Mouse (Mus musculus) intestine, embryonic 15.5 days (tissue): Measurements from ENCODE around the gene Rnf224. TPM values are rescaled to one million over a fixed set of nuclear protein-coding genes. Genes with fewer than 3 reads are reported as not detected.
"Not testable (repeated sequence)": the region's sequence is repeated elsewhere in the genome, so short reads cannot be mapped to it uniquely, and the experiment has no call there.

Experiments
- ATAC-seq: fragments of 200-750 bp; cut with Nextera tagmentation; 2 replicates; pipeline ENCODE4 v1.8.0; 2017; ENCODE audit warnings: moderate TSS enrichment, moderate library complexity
- H3K27ac ChIP-seq: fragments of 300-500 bp; sonication (generic); 2 replicates; pipeline ENCODE4 v1.5.1; 2015; ENCODE audit warnings: mild to moderate bottlenecking, inconsistent platforms
- H3K27me3 ChIP-seq: fragments of 300-500 bp; sonication (generic); replicated peaks from 2 replicates; pipeline ENCODE4 v1.6.1; 2015; ENCODE audit warnings: inconsistent platforms
- H3K36me3 ChIP-seq: fragments of 300-500 bp; sonication (generic); 2 replicates; pipeline ENCODE4 v1.6.1; 2015; ENCODE audit warnings: inconsistent platforms
- H3K4me1 ChIP-seq: fragments of 300-500 bp; sonication (generic); replicated peaks from 2 replicates; pipeline ENCODE4 v1.6.1; 2015; ENCODE audit warnings: inconsistent platforms
- H3K4me2 ChIP-seq: fragments of 300-500 bp; sonication (generic); replicated peaks from 2 replicates; pipeline ENCODE4 v1.6.1; 2015; ENCODE audit warnings: mild to moderate bottlenecking, inconsistent platforms
- H3K4me3 ChIP-seq: fragments of 300-500 bp; sonication (generic); replicated peaks from 2 replicates; pipeline ENCODE4 v1.5.1; 2015; ENCODE audit warnings: inconsistent platforms
- H3K9ac ChIP-seq: fragments of 300-500 bp; sonication (generic); 2 replicates; pipeline ENCODE4 v1.6.1; 2015; ENCODE audit warnings: inconsistent platforms
- H3K9me3 ChIP-seq: fragments of 300-500 bp; sonication (generic); 2 replicates; pipeline ENCODE4 v1.6.1; 2016; ENCODE audit warnings: inconsistent platforms
- WGBS: fragments of 180-500 bp; shearing (Covaris S2); methylation state at CpG from one replicate; pipeline ENCODE4 v1.1.7; 2015; 5-methylcytosine and 5-hydroxymethylcytosine counted together
- polyA plus RNA-seq: library from polyadenylated mRNA; unstranded; fragments of >200 nt; fragmentation: Nextera tagmentation; extraction: Ambion mirVana; gene quantifications from 2 replicates; pipeline ENCODE4 v1.2.1, GENCODE M21; 2015

Rnf224 gene
- polyA plus RNA-seq, 1 experiment from 2014 or later, result 0.14 TPM

- Histone ChIP-seq H3K4me1 (peaks cover 39% of the 10 kb centered on the region), H3K9ac (peak overlapping the region; percentile 81), H3K27me3 (peaks cover 6% of the 10 kb centered on the region), H3K9me3 (no peaks in the 10 kb centered on the region), H3K36me3 (peaks cover 11% of the 10 kb centered on the region; the same call in 1 of the 2 replicates), H3K27ac (peak overlapping the region; percentile 71; the same call in 1 of the 2 replicates), H3K4me3 (peak overlapping the region; percentile 87), H3K4me2 (peak overlapping the region; percentile 97)
- ATAC-seq, result no peak
- WGBS, result 75% methylated on average over 3 of the region's 3 CpGs
Measured at GRCm38 (mm10) chr2:25264851-25265250, 28.3 kb upstream of the Rnf224 start.

DNA sequence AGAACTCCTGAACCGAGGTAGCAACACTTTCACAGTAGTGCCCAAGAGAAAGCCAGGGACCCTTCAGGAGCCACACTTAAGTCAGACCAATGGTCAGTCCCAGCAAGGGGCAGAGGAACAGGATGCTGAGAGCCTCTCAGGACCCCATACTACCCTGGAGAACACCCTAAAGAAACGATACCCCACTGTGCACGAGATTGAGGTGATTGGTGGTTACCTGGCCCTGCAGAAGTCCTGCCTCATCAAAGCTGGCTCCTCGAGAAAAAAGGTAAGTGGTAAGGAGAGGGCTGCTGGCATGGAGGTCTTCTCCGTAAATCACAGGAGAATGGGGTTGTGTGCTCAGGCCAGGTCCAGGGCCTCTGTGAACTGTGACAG lies 27.7 kb upstream of the Rnf224 start:
- peak overlapping the region; percentile 97 for H3K4me2 ChIP-seq
- H3K9me3 ChIP-seq, result no peaks in the 10 kb centered on the region
- peak overlapping the region; percentile 71; the same call in 1 of the 2 replicates for H3K27ac ChIP-seq
- peak overlapping the region; percentile 81; the same call in 1 of the 2 replicates for H3K9ac ChIP-seq
- H3K4me3 ChIP-seq, result peak overlapping the region; percentile 87
- peaks cover 5% of the 10 kb centered on the region; the same call in 1 of the 2 replicates for H3K36me3 ChIP-seq
- H3K4me1 ChIP-seq, result peaks cover 39% of the 10 kb centered on the region
- WGBS, result 68% methylated on average over 5 of the region's 5 CpGs
- peaks cover 6% of the 10 kb centered on the region for H3K27me3 ChIP-seq
- ATAC-seq, result no peak

DNA sequence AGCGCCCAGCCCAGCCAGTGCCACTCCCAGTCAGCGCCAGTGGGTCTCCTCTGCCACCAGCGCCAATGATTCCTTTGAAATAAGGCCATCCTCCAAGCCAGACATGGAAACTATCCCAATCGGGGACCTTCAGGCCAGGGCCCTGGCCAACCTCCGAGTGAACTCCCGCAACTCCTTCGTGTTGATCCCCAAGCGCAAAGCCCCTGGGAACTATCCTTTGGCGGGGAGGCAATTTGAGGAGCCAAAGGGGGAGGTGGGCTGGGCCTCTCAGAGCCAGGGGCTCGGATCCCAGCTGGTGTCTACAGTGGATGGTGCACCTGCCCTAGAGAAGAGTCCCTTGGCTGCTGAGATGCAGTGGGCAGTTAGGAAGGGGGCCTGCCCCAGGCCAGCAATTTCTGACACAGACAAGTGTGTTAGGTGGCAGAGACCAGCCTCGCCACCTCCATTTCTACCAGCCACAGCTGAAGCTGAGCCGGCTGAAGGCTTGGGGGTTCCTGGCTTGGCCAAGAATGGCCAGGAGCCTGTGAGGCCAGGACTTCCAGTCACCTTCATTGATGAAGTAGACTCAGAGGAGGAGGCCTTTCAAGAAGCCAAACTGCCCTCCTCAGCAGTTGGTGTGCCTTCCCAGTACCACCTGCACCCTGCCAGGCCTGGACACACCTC lies 27.2 kb upstream of the Rnf224 start:
- H3K4me3 ChIP-seq, result peak overlapping the region; percentile 87
- no peak for ATAC-seq
- peaks cover 39% of the 10 kb centered on the region for H3K4me1 ChIP-seq
- H3K9me3 ChIP-seq, result no peaks in the 10 kb centered on the region
- H3K9ac ChIP-seq, result peak overlapping the region; percentile 81
- peaks cover 6% of the 10 kb centered on the region for H3K27me3 ChIP-seq
- 22% methylated on average over 12 of the region's 12 CpGs for WGBS
- H3K36me3 ChIP-seq, result 0 out of 2 replicates have a peak, but pooled peaks cover 1% of the 10 kb centered on the region
- no peak overlapping the region for H3K27ac ChIP-seq
- peak overlapping the region; percentile 97 for H3K4me2 ChIP-seq

- peak overlapping the region; percentile 97 for H3K4me2 ChIP-seq
- H3K27me3 ChIP-seq, result peaks cover 6% of the 10 kb centered on the region
- under 1% methylated on average over 82 of the region's 82 CpGs for WGBS
- H3K27ac ChIP-seq, result peak overlapping the region; percentile 58; the same call in 1 of the 2 replicates
- H3K9me3 ChIP-seq, result no peaks in the 10 kb centered on the region
- H3K4me1 ChIP-seq, result peaks cover 39% of the 10 kb centered on the region
- H3K9ac ChIP-seq, result peak overlapping the region; percentile 81
- no peaks in the 10 kb centered on the region for H3K36me3 ChIP-seq
- peak overlapping the region; percentile 87 for H3K4me3 ChIP-seq
- peak; percentile 16 for ATAC-seq
Measured at GRCm38 (mm10) chr2:25262795-25263622, 26.4 kb upstream of the Rnf224 start.

GRCm38 (mm10) chr2:25262291-25262767 lies 25.7 kb upstream of the Rnf224 start, which contains the start of gene Tprn:
TSS of gene Tprn (plus strand) at chr2:25262618.
- Histone ChIP-seq H3K9ac (peak within 1 kb of the TSS; percentile 81), H3K27ac (peak within 1 kb of the TSS; percentile 60; the same call in 1 of the 2 replicates), H3K4me2 (peak within 1 kb of the TSS; percentile 97), H3K9me3 (no peaks in the 10 kb centered on the region), H3K4me1 (peaks cover 39% of the 10 kb centered on the region), H3K36me3 (no peaks in the 10 kb centered on the region), H3K4me3 (peak within 1 kb of the TSS; percentile 87), H3K27me3 (peaks cover 6% of the 10 kb centered on the region)
- ATAC-seq, result peak; percentile 96
- WGBS, result under 1% methylated on average over 39 of the region's 39 CpGs

GRCm38 (mm10) chr2:25261870-25262269 lies 25.3 kb upstream of the Rnf224 start:
- peak overlapping the region; percentile 97 for H3K4me2 ChIP-seq
- 44% methylated on average over 12 of the region's 12 CpGs for WGBS
- H3K9me3 ChIP-seq, result no peaks in the 10 kb centered on the region
- peak overlapping the region; percentile 81; the same call in 1 of the 2 replicates for H3K9ac ChIP-seq
- peak overlapping the region; percentile 87 for H3K4me3 ChIP-seq
- no peaks in the 10 kb centered on the region for H3K36me3 ChIP-seq
- 0 out of 2 replicates have a peak overlapping the region, but pooled peaks have one; percentile 60 for H3K27ac ChIP-seq
- H3K27me3 ChIP-seq, result peaks cover 6% of the 10 kb centered on the region
- peaks cover 37% of the 10 kb centered on the region for H3K4me1 ChIP-seq
- no peak; the same call in 1 of the 2 replicates for ATAC-seq

- H3K36me3 ChIP-seq, result no peaks in the 10 kb centered on the region
- no peak for ATAC-seq
- H3K27ac ChIP-seq, result no peak overlapping the region
- no peaks in the 10 kb centered on the region for H3K9me3 ChIP-seq
- H3K4me3 ChIP-seq, result no peak overlapping the region
- H3K4me2 ChIP-seq, result no peak overlapping the region
- WGBS, result 71% methylated on average over 2 of the region's 2 CpGs
- H3K9ac ChIP-seq, result no peak overlapping the region
- peaks cover 2% of the 10 kb centered on the region for H3K27me3 ChIP-seq
- H3K4me1 ChIP-seq, result peaks cover 29% of the 10 kb centered on the region
Measured at GRCm38 (mm10) chr2:25258887-25259286, 22.3 kb upstream of the Rnf224 start.

GRCm38 (mm10) chr2:25257250-25257649 lies 20.7 kb upstream of the Rnf224 start:
- not testable (repeated sequence) for H3K9me3 ChIP-seq, H3K27ac ChIP-seq, H3K9ac ChIP-seq, H3K27me3 ChIP-seq, H3K36me3 ChIP-seq, ATAC-seq, H3K4me2 ChIP-seq, H3K4me3 ChIP-seq
- WGBS, result 83% methylated on average over 5 of the region's 5 CpGs
- H3K4me1 ChIP-seq, result peaks cover 18% of the 10 kb centered on the region

DNA sequence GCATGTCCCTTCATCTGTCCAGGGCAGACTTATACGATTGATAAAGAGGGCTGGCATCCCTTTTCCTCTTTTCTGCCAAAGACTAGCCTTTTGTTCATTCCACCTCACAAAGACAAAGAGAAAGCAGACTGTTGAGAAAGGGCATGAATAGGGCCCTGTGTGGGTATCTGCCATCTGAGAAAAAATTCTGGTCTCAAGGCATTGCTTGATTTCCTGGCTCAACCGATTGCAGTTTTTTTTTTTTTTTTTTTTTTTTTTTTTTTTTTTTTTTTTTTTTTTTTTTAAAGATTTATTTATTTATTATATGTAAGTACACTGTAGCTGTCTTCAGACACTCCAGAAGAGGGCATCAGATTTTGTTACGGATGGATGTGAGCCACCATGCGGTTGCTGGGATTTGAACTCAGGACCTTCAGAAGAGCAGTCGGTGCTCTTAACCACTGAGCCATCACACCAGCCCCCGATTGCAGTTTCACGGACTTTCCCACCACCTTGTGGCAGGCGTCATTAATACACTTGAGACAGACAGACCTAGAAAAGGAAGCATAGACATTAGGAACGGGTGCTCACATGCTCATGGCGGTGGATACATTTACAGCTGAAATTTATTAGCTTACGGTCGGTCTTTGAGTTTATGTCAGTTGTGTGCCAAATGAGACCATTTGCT lies 20.0 kb upstream of the Rnf224 start:
- H3K36me3 ChIP-seq, H3K27me3 ChIP-seq, ATAC-seq, H3K27ac ChIP-seq, H3K9me3 ChIP-seq: not testable (repeated sequence)
- Histone ChIP-seq H3K4me3 (peak overlapping the region; percentile 92), H3K4me1 (peaks cover 18% of the 10 kb centered on the region), H3K4me2 (peak overlapping the region; percentile 92), H3K9ac (peak overlapping the region; percentile 77; the same call in 1 of the 2 replicates)
- WGBS, result 56% methylated on average over 12 of the region's 12 CpGs

- Histone ChIP-seq H3K4me1 (peaks cover 18% of the 10 kb centered on the region), H3K4me2 (peak within 1 kb of the TSS; percentile 92), H3K9me3 (no peaks in the 10 kb centered on the region), H3K36me3 (peaks cover 13% of the 10 kb centered on the region; the same call in 1 of the 2 replicates), H3K27me3 (no peaks in the 10 kb centered on the region), H3K9ac (peak within 1 kb of the TSS; percentile 77), H3K4me3 (peak within 1 kb of the TSS; percentile 92), H3K27ac (peak within 1 kb of the TSS; percentile 69)
- ATAC-seq, result peak; percentile 90
- WGBS, result 0% methylated on average over 39 of the region's 39 CpGs
Measured at GRCm38 (mm10) chr2:25255284-25255779, 18.7 kb upstream of the Rnf224 start, which contains the start of gene Tmem203. TSS of gene Tmem203 (plus strand) at chr2:25255439.

DNA sequence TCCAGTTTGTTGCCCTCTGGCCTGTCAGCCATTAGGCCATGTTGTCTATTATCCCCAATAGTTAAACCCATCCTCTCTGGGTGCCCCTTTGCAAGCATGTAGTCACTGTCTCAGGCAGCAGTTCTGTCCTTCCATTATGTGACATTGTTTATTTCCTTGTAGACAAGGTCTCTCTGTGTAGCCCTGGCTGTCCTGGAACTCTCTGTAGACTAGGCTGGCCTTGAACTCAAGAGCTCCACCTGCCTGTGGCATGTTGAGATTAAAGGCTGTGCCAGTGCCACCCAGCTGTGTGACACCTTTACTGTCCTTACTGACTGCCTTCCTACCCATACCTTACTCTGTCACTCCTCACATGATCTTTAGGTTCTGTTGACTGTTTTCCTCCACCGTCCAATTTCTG lies 15.7 kb upstream of the Rnf224 start:
- H3K4me2 ChIP-seq, result no peak overlapping the region

More for the DNA sequence above, 15.7 kb upstream of the Rnf224 start:
- H3K4me3 ChIP-seq, result no peak overlapping the region
- no peaks in the 10 kb centered on the region for H3K27me3 ChIP-seq
- peaks cover 27% of the 10 kb centered on the region for H3K36me3 ChIP-seq
- no peak overlapping the region for H3K27ac ChIP-seq
- H3K9me3 ChIP-seq, result no peaks in the 10 kb centered on the region
- H3K9ac ChIP-seq, result no peak overlapping the region
- WGBS, result 92% methylated on average over 1 of the region's 1 CpGs
- peaks cover 18% of the 10 kb centered on the region for H3K4me1 ChIP-seq
- no peak for ATAC-seq
